Comparison of ENCODE assay signal across 18 mouse cellular contexts in genomic region chr7:102293234-102293633, GRCm38 (mm10). TPM values are rescaled to one million over a fixed set of nuclear protein-coding genes. Genes with fewer than 3 reads are reported as not detected.
DNase-seq lines count a peak whose midpoint lies in the region; ATAC-seq lines count a peak whose summit lies in the region.
"Had no signal": no experiment of that assay in that cellular context is flagged by ENCODE, and none has a peak within 500 bp of the region (broad histone marks: within the 10 kb centered on the region; RNA-seq: fewer than 3 reads in every experiment).

No protein-coding gene starts in this region.

- H3K4me1 ChIP-seq in embryonic facial prominence, embryonic 11.5 days (ENCODE audit: control insufficient read depth, insufficient read depth, low read length), result no peaks in the 10 kb centered on the region
- peaks cover 8% of the 10 kb centered on the region for H3K4me1 ChIP-seq in embryonic facial prominence, embryonic 10.5 days

- H3K36me3 ChIP-seq in embryonic facial prominence, embryonic 11.5 days (replicated peaks; ENCODE audit: control insufficient read depth, insufficient read depth, low read depth, low read length), result no peaks in the 10 kb centered on the region
- no peaks in the 10 kb centered on the region for H3K36me3 ChIP-seq in embryonic facial prominence, embryonic 10.5 days (replicated peaks)
- H3K36me3 ChIP-seq: heart, embryonic 13.5 days had no signal

- H3K9me3 ChIP-seq in embryonic facial prominence, embryonic 11.5 days (replicated peaks; ENCODE audit: control insufficient read depth, low read length), result no peaks in the 10 kb centered on the region
- no peaks in the 10 kb centered on the region for H3K9me3 ChIP-seq in embryonic facial prominence, embryonic 10.5 days

- DNase-seq in embryonic facial prominence, embryonic 11.5 days (ENCODE audit: low spot score), result peak; percentile 15
- DNase-seq in embryonic facial prominence, embryonic 10.5 days (ENCODE audit: low spot score), result no peak
- peak; percentile 14 for DNase-seq in NIH3T3 (ENCODE audit: low read depth)
- peak; percentile 11 for DNase-seq in kidney, adult 18-20 months
- DNase-seq in kidney, postnatal 14 days, result peak; percentile 57
- DNase-seq in right cerebral cortex, postnatal 14 days, result no peak
- no peak for DNase-seq in gastrocnemius, postnatal 4 days (ENCODE audit: low spot score in 2 of 2)
- no peak for DNase-seq in thymus, postnatal 36 days
- DNase-seq: cerebellum, adult 11 months; forebrain, postnatal 0 days; gastrocnemius, postnatal 36 days; heart, postnatal 4 days; lung, adult 2 months; thymus, postnatal 25 days had no signal

- H3K27me3 ChIP-seq in embryonic facial prominence, embryonic 11.5 days (ENCODE audit: control insufficient read depth, insufficient read depth, low read length), result no peaks in the 10 kb centered on the region
- H3K27me3 ChIP-seq in embryonic facial prominence, embryonic 10.5 days (replicated peaks; ENCODE audit: low read depth, poor library complexity, severe bottlenecking), result no peaks in the 10 kb centered on the region
- H3K27me3 ChIP-seq: CH12.LX had no signal

- no peak overlapping the region for H3K27ac ChIP-seq in embryonic facial prominence, embryonic 11.5 days (replicated peaks; ENCODE audit: low read depth, low read length)
- H3K27ac ChIP-seq in embryonic facial prominence, embryonic 10.5 days (replicated peaks), result no peak overlapping the region
- H3K27ac ChIP-seq: heart, embryonic 13.5 days had no signal

- WGBS in embryonic facial prominence, embryonic 11.5 days, result 23% methylated on average over 2 of the region's 2 CpGs
- 24% methylated on average over 2 of the region's 2 CpGs for WGBS in embryonic facial prominence, embryonic 10.5 days

- no peak overlapping the region for H3K4me3 ChIP-seq in embryonic facial prominence, embryonic 11.5 days (ENCODE audit: low read depth, low read length)
- no peak overlapping the region for H3K4me3 ChIP-seq in embryonic facial prominence, embryonic 10.5 days
- H3K4me3 ChIP-seq: erythroblast, embryonic 14.5 days; heart, embryonic 13.5 days had no signal

- H3K4me2 ChIP-seq in embryonic facial prominence, embryonic 11.5 days (ENCODE audit: low read depth, low read length), result no peak overlapping the region
- H3K4me2 ChIP-seq: heart, embryonic 13.5 days had no signal

- H3K9ac ChIP-seq in embryonic facial prominence, embryonic 11.5 days (replicated peaks; ENCODE audit: low read length), result no peak overlapping the region
- H3K9ac ChIP-seq: forebrain, postnatal 0 days; heart, embryonic 13.5 days had no signal

- no peak for ATAC-seq in embryonic facial prominence, embryonic 11.5 days (replicated peaks; ENCODE audit: insufficient number of reproducible peaks, low FRiP score, low TSS enrichment, low read depth)
- ATAC-seq: forebrain, postnatal 0 days; inflammation-experienced regulatory T-cells, adult 6 months had no signal

RNA-seq across cellular contexts. Expression of gene Stim1, which starts 25.6 kb away (rescaled TPM):
- 10.6 and 11.1 TPM in 2 replicates for polyA plus RNA-seq in embryonic facial prominence, embryonic 11.5 days (2014; fragmentation: Nextera tagmentation; extraction: Ambion mirVana)
- polyA plus RNA-seq in embryonic facial prominence, embryonic 10.5 days (2016; fragmentation: Nextera tagmentation; extraction: Ambion mirVana), result 13.0 and 14.6 TPM in 2 replicates
- 100 to 1,000 TPM; 248 to 260 TPM for total RNA-seq in gastrocnemius, postnatal 4 days (2021)

RNA-seq across cellular contexts. Expression of gene Rhog, which starts 37.4 kb away (rescaled TPM):
- polyA plus RNA-seq in embryonic facial prominence, embryonic 11.5 days (2014; fragmentation: Nextera tagmentation; extraction: Ambion mirVana), result 48.6 and 51.0 TPM in 2 replicates
- polyA plus RNA-seq in embryonic facial prominence, embryonic 10.5 days (2016; fragmentation: Nextera tagmentation; extraction: Ambion mirVana), result 42.5 and 48.4 TPM in 2 replicates
- 10 to 100 TPM; 42.9 to 43.5 TPM for total RNA-seq in gastrocnemius, postnatal 4 days (2021)

Comparison
In these comparisons a context has a peak if more than half of its experiments do, and no peak if none do; other contexts are left out.
1. DNase-seq: peak in embryonic facial prominence, embryonic 11.5 days (single experiment), NIH3T3 (single experiment), kidney, adult 18-20 months (single experiment) and kidney, postnatal 14 days (single experiment); none in embryonic facial prominence, embryonic 10.5 days (single experiment), right cerebral cortex, postnatal 14 days (single experiment), gastrocnemius, postnatal 4 days (0 of 2) and thymus, postnatal 36 days (0 of 2).